Mouse (Mus musculus): ENCODE results near the gene Pole2.

DNA sequence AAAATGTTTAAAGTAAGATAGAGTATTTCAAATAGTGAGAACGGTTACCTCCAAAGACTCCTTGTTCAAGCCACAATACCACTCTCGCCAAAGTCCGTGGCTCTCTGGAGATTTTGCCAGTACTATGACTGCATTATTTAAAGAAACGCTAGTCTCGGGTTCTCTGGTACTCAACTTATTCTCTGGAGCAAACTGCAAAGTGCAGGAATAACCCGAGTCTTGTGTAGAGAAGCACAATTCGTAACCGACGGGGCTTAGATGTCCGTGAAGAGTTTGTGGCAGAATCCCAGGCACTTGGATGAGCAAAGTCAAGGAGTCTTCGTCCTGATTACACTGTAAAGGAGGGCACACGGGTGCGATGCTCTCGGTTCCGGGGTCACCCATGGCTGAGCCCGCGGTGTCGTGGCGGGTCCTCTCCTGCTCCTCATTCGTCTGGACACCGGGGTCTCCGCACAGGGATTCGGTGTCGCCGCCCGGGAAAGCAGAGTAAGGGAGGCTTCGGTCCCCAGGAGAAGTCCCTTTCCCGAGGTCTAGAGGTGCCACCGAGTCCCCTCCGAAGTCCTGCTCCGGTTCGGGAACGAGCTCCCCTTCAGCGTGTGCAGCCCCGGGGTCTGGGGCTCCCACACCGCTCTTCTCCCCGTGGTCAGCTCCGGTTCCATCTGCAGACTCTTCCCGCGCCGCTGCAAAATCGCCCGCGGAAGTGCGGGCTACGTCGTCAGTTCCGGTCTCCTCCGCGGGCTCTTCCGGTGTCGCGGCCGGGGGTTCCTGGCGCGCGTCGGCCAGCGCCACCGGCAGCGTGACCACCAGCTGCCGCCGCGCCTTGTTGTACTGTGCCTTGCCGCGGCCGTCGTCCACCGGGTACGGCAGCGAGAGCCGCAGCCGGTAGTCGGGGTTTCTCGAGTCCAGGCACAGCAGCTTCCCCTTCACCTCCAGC is 31.3 kb downstream of the Pole2 start, which contains the start of gene Gm49383:
- TF ChIP-seq GATA1 (IDR thresholded peaks at IDR 0.05; ENCODE audit: borderline replicate concordance, low read length) (no peak), FLI1 (IDR thresholded peaks at IDR 0.05; ENCODE audit: low read length) (peak; percentile 84; the same call in 1 of the 2 replicates)
